Mouse (Mus musculus) midbrain, embryonic 14.5 days (tissue): ENCODE results near the gene Nfix. TPM values are rescaled to one million over a fixed set of nuclear protein-coding genes. Genes with fewer than 3 reads are reported as not detected.

ENCODE experiments used
- ATAC-seq: fragments of 200-750 bp; cut with Nextera tagmentation; 2 replicates; pipeline ENCODE4 v1.8.0; 2017; ENCODE audit warnings: moderate number of reproducible peaks, moderate library complexity; ENCODE audit not compliant: low FRiP score, low TSS enrichment
- DNase-seq: peaks from one replicate; pipeline ENCODE4 v3.0.0-alpha.2; 2015
- H3K27ac ChIP-seq: fragments of 300-500 bp; sonication (generic); replicated peaks from 2 replicates; pipeline ENCODE4 v1.5.1; 2014; ENCODE audit warnings: mild to moderate bottlenecking, low read depth, low read length, moderate library complexity
- H3K27me3 ChIP-seq: fragments of 300-500 bp; sonication (generic); 2 replicates; pipeline ENCODE4 v1.6.1; 2014; ENCODE audit warnings: low read length, control low read depth, mixed read lengths; ENCODE audit not compliant: control insufficient read depth, insufficient read depth
- H3K36me3 ChIP-seq: fragments of 300-500 bp; sonication (generic); 2 replicates; pipeline ENCODE4 v1.6.1; 2014; ENCODE audit warnings: low read length, control low read depth; ENCODE audit not compliant: control insufficient read depth, insufficient read depth
- H3K4me1 ChIP-seq: fragments of 300-500 bp; sonication (generic); 2 replicates; pipeline ENCODE4 v1.6.1; 2014; ENCODE audit warnings: mild to moderate bottlenecking, antibody characterized with exemption, low read length, control low read depth; ENCODE audit not compliant: control insufficient read depth, insufficient read depth
- H3K4me2 ChIP-seq: fragments of 300-500 bp; sonication (generic); 2 replicates; pipeline ENCODE4 v1.6.1; 2014; ENCODE audit warnings: mild to moderate bottlenecking, low read length, moderate library complexity
- H3K4me3 ChIP-seq: fragments of 300-500 bp; sonication (generic); replicated peaks from 2 replicates; pipeline ENCODE4 v1.5.1; 2014; ENCODE audit warnings: low read depth, low read length
- H3K9ac ChIP-seq: fragments of 300-500 bp; sonication (generic); replicated peaks from 2 replicates; pipeline ENCODE4 v1.6.1; 2014; ENCODE audit warnings: mild to moderate bottlenecking, low read length, moderate library complexity
- H3K9me3 ChIP-seq: fragments of 300-500 bp; sonication (generic); 2 replicates; pipeline ENCODE4 v1.6.1; 2016; ENCODE audit warnings: low read length, control low read depth, mixed read lengths; ENCODE audit not compliant: control insufficient read depth
- WGBS: fragments of 180-500 bp; shearing (Covaris S2); extraction: QIAGEN DNeasy Blood & Tissue Kit; methylation state at CpG from one replicate; pipeline ENCODE4 v1.1.7; 2014; 5-methylcytosine and 5-hydroxymethylcytosine counted together
- polyA plus RNA-seq: library from polyadenylated mRNA; unstranded; fragments of >200 nt; fragmentation: Nextera tagmentation; extraction: Ambion mirVana; gene quantifications from 2 replicates; pipeline ENCODE4 v1.2.1, GENCODE M21; 2014

Gene Nfix
- polyA plus RNA-seq, 1 experiment from 2014 or later, result 45.9 TPM

GRCm38 (mm10) chr8:84786801-84787467 lies 13.2 kb downstream of the Nfix start:
- Histone ChIP-seq H3K4me2 (no peak overlapping the region), H3K4me1 (no peaks in the 10 kb centered on the region), H3K9ac (no peak overlapping the region), H3K4me3 (no peak overlapping the region), H3K9me3 (no peaks in the 10 kb centered on the region), H3K27me3 (peaks cover 95% of the 10 kb centered on the region), H3K36me3 (no peaks in the 10 kb centered on the region), H3K27ac (0 out of 2 replicates have a peak overlapping the region, but pooled peaks have one; percentile 8)
- 8% methylated on average over 11 of the region's 11 CpGs for WGBS
- ATAC-seq (no peak), DNase-seq (no peak)

- Histone ChIP-seq H3K4me3 (no peak overlapping the region), H3K4me2 (no peak overlapping the region), H3K9me3 (no peaks in the 10 kb centered on the region), H3K27ac (0 out of 2 replicates have a peak overlapping the region, but pooled peaks have one; percentile 8), H3K36me3 (no peaks in the 10 kb centered on the region), H3K27me3 (peaks cover 99% of the 10 kb centered on the region), H3K4me1 (no peaks in the 10 kb centered on the region), H3K9ac (no peak overlapping the region)
- DNase-seq (no peak), ATAC-seq (no peak)
- 4% methylated on average over 38 of the region's 38 CpGs for WGBS
Observed at GRCm38 (mm10) chr8:84785756-84786677, 14.1 kb downstream of the Nfix start.

GRCm38 (mm10) chr8:84785506-84785755 lies 14.7 kb downstream of the Nfix start:
- Histone ChIP-seq H3K27ac (no peak overlapping the region), H3K4me1 (no peaks in the 10 kb centered on the region), H3K9ac (no peak overlapping the region), H3K9me3 (no peaks in the 10 kb centered on the region), H3K4me3 (no peak overlapping the region), H3K27me3 (peaks cover 99% of the 10 kb centered on the region), H3K36me3 (no peaks in the 10 kb centered on the region), H3K4me2 (no peak overlapping the region; the same call in 1 of the 2 replicates)
- WGBS, result 7% methylated on average over 11 of the region's 11 CpGs
- ATAC-seq, result no peak
- no peak for DNase-seq

GRCm38 (mm10) chr8:84784681-84785505 lies 15.3 kb downstream of the Nfix start:
- Histone ChIP-seq H3K9ac (no peak overlapping the region), H3K27me3 (peaks cover 99% of the 10 kb centered on the region)
- 2% methylated on average over 48 of the region's 48 CpGs for WGBS

GRCm38 (mm10) chr8:84783919-84784581 lies 16.1 kb downstream of the Nfix start:
- ATAC-seq (no peak), DNase-seq (no peak)
- WGBS, result under 1% methylated on average over 33 of the region's 33 CpGs
- no peak overlapping the region for H3K27ac ChIP-seq
- no peak overlapping the region for H3K9ac ChIP-seq
- H3K4me3 ChIP-seq, result 0 out of 2 replicates have a peak overlapping the region, but pooled peaks have one; percentile 5
- peak overlapping the region; percentile 33 for H3K4me2 ChIP-seq
- no peaks in the 10 kb centered on the region for H3K36me3 ChIP-seq
- peaks cover 99% of the 10 kb centered on the region for H3K27me3 ChIP-seq
- peaks cover 6% of the 10 kb centered on the region; the same call in 1 of the 2 replicates for H3K4me1 ChIP-seq
- no peaks in the 10 kb centered on the region for H3K9me3 ChIP-seq

More at GRCm38 (mm10) chr8:84784681-84785505, 15.3 kb downstream of the Nfix start:
- Histone ChIP-seq H3K27ac (no peak overlapping the region), H3K4me2 (peak overlapping the region; percentile 33), H3K4me3 (0 out of 2 replicates have a peak overlapping the region, but pooled peaks have one; percentile 5), H3K9me3 (no peaks in the 10 kb centered on the region), H3K4me1 (no peaks in the 10 kb centered on the region), H3K36me3 (no peaks in the 10 kb centered on the region)
- ATAC-seq (no peak), DNase-seq (no peak)

- DNase-seq (no peak), ATAC-seq (no peak)
- Histone ChIP-seq H3K36me3 (no peaks in the 10 kb centered on the region), H3K27ac (no peak overlapping the region), H3K4me3 (no peak overlapping the region), H3K9ac (no peak overlapping the region), H3K4me2 (no peak overlapping the region), H3K27me3 (peaks cover 99% of the 10 kb centered on the region), H3K4me1 (peaks cover 6% of the 10 kb centered on the region; the same call in 1 of the 2 replicates), H3K9me3 (no peaks in the 10 kb centered on the region)
- 8% methylated on average over 11 of the region's 11 CpGs for WGBS
Observed at GRCm38 (mm10) chr8:84783198-84783918, 16.8 kb downstream of the Nfix start.

GRCm38 (mm10) chr8:84782680-84783079 lies 17.5 kb downstream of the Nfix start:
- no peaks in the 10 kb centered on the region for H3K36me3 ChIP-seq
- DNase-seq (no peak), ATAC-seq (no peak)
- H3K27ac ChIP-seq, result no peak overlapping the region
- H3K4me2 ChIP-seq, result no peak overlapping the region
- no peak overlapping the region for H3K9ac ChIP-seq
- peaks cover 99% of the 10 kb centered on the region for H3K27me3 ChIP-seq
- H3K4me1 ChIP-seq, result peaks cover 6% of the 10 kb centered on the region; the same call in 1 of the 2 replicates
- no peak overlapping the region for H3K4me3 ChIP-seq
- WGBS, result 15% methylated on average over 10 of the region's 10 CpGs
- no peaks in the 10 kb centered on the region for H3K9me3 ChIP-seq
